Mouse (Mus musculus) thymus, postnatal 4 days (tissue): ENCODE data around the gene Kremen1.

Experiments used
- DNase-seq: peaks from one replicate; pipeline ENCODE4 v3.0.0; 2021

Kremen1 gene

DNA sequence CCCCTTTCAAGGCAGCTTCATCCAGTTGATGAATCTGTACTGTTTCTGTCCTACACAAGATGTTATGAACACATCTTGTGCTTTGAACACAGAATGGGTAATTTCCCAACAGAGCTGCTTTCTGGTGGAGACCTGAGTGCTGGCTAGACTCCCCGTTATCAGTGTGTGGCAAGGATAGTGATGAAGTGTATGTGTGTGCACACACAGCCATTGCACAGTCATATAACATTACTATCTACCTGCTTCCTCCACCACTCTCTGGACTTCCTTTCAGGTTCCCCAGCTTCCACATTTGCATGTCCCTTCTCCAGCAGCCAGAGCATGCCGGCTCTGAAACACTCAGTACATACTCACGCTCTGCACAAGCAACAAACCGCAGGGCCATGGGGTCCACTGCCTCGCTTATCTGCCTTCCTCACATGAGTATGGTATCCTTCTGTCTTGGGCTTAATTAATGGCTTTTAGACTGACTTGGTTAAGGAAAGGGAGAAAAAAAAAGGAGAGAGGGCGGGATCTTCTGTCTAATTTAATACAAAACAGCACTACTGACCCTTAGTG is 46.8 kb downstream of the Kremen1 start:
- DNase-seq = no peak

DNA sequence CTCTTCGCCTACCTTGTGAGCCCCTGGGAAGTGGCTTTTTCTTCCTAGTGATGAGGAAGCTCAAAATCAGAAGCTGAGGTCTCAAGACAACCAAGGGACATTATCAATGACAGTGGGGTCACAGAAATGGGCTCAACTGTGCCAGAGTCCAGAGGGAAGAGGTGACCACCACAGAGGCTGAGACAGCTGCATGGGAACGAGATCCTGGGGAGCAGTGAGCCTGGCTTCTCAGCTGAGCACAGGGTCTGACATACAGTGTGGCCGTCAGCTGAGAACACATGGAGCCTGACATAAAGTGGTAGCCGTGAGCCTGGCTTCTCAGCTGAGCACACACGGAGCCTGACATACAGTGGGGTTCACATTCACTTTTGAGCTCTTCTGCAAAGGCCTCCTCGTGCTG is 58.3 kb downstream of the Kremen1 start:
- DNase-seq = no peak

DNA sequence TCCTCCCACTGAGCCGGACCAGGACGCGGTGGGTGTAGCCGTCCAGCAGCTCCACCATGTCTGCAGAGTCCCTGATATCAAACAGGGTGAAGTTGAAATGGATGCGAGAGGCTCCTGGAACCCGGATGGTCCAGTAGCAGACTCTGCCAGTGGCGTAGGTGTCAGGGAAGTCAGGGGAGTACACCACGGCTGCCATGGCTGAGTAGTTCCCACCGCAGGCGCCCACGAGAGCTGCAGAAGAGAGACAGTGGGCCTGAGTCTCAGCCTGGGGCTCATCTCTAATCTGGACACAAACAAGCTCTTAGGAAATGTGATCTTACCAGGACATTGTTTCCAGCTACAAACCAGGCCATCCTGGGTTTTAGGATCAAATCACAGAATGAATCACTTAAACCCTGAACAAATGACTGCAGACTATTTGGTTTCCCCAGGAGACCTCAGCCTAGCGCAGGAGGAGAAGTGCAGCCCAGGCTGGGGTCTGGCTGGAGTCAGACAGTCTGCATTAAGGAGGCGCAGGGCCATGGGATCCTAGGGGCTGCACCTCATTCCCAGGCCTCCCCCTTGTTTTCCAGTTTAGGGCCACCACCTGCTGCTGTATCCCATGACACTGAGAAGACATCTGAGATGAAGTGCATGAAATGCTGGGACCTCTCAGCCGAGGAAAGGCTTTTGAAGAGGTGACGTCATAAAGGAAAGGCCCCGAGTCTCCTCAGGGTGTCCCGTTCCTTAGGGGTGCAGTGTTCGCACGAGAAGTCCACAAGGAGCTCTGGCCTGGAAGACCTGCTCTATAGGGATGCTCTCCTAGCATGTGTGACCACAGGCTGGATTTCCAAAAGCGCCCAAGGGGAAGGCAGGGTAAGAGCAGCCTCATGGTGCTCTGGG is 59.3 kb downstream of the Kremen1 start:
- no peak for DNase-seq

DNA sequence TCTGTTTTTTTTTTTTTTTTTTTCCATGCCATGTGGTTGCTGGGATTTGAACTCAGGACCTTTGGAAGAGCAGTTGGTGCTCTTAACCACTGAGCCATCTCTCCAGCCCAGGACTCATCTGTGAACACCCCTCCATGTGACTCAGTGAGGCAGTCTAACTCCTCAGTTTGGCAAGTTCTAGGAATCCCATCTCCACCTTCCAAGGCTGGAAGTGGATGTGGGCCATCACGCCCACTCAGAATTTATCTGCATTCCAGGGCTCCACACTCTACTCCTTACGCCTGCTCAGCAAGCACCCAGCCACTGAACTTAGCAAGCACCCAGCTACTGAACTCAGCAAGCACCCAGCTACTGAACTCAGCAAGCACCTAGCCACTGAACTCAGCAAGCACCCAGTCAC is 61.5 kb downstream of the Kremen1 start:
- DNase-seq = no peak

DNA sequence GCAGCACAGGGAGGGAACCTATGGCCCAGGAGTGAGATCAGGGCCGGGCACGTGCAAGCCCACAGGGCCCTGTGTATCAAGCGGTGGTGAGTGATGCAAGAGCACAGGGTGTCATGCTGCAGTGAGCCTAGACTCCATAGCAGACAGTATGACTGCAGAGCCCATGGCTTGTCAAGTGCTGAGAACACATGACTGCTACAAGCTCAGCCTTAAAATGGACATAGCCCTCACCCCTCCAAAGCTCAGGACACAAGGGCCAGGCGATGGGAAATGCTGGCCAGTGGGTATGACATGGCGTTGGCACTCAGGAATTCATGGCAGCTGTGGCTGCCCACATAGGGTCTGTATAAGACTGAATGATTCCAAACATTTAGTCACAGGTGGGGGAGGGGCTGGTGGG is 64.3 kb downstream of the Kremen1 start:
- no peak for DNase-seq

DNA sequence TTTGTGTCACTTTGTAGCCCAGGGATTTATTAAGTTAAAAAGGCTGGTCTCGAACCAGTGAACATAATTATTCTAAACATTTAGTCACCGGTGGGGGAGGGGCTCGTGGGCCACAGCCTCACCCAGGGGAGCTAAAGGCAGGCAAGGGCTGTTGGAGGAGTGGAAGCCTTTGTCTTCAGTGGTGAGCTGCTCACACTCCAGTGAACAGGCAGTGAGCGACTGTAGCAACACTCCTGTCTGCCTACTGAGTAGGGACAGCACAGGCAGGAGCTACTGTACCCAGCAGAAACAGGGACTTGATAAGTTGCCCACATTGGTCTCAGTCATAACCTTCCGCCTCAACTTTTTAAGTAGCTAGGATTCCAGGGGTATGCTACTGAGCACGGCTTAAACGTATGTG is 64.8 kb downstream of the Kremen1 start:
- no peak for DNase-seq

DNA sequence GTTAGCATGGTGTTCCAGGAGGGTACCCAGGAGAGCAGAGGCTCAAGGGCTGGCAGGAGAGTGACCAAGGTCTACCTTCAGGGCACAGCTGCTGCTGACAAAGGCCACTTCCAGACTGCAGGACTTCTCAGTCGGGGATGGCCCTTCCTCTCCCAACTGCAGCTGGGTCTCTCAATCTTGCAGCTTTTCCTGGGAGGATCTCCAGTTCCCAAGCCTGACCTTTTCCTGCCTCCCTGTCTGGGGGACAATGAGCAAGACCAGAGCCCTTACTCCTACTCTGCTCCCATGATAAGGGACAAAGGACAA is 67.8 kb downstream of the Kremen1 start:
- DNase-seq = no peak

DNA sequence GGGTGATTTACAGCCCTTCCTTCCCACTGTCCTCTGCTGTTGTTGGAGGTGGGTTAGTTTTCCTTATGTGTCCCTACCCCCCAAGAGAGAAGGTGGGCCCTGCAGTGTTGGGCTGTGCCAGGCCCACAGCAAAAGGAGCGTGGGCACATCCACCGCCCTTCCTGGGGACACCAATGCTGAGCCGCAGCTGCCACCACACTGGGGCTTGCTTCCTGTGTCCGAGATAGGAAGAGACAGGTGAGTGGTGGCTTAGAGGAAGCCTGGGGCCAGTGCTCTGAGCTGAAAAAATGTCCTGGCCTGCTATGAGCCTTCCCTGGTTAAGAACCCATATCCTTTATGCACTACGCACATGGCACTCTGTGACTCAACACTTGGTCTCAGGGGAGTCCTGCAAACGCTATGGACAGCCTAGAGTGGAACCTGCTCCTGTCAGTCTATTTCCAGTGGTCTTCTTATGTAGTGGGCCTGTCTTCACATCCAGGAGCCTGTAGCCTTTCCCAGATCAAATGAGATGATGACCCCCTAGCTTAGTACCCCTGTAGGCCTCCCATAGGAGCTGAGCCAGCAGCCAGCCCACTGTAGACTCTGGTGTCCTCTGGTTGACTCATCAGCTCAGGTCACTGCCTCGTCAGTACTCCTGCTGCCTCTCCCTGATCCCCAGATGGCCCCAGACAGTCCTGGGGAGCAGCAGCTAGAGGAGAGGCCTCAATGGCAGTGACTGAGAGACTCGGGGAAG is 68.3 kb downstream of the Kremen1 start:
- DNase-seq = no peak

DNA sequence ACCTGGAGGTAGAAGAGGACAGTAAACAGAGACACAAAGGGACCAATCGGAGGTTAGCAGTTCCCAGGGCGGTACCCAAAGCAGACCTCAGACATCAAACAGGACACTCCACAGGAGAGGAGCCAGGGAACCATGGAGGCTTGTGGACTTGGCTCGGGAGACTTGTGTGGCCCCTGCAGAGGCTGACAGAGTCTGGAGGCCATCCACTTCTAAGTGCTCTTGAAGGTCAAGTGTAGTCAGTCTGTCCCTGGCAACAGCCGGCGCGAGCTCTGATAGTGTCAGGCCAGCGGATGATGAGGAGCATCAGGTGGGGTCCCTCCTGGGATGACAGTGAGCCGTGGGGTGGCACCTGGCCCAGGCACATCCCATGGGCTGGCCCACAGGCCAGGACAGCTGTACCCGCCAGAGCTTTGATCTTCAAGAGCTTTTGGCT is 69.3 kb downstream of the Kremen1 start:
- no peak for DNase-seq

DNA sequence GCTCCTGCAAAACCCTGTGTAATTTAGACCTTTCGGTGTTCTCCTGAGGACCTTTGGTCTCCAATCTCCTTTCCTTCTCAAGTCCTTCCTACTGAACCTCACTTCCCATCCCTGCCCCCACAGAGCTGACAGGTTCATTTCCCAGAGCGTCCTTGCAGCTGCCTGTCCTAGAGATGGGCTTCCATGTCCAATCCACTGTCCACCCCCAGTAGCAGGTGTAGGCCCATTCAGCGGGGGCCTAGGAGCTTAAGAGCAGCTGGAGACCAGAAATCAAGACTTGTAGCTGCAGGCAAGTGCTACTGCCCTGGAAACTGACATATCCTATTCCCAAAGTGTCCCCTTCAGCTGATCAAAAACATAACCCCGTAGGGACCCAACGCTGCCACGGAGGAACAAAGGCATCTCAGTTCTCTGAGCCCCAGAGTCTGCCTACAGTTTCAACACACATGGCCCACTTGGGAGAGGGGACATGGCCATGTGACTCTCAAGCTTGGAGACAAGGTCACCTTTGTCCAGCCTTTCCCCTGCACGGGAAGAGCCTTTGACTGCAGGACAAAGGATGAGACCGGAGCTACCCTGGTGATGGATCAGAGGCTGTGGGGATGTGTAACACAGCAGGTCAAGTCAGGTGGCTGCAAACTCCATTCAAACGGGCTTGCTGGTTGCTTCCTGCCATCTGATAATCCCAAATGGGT is 72.0 kb downstream of the Kremen1 start:
- DNase-seq = no peak

DNA sequence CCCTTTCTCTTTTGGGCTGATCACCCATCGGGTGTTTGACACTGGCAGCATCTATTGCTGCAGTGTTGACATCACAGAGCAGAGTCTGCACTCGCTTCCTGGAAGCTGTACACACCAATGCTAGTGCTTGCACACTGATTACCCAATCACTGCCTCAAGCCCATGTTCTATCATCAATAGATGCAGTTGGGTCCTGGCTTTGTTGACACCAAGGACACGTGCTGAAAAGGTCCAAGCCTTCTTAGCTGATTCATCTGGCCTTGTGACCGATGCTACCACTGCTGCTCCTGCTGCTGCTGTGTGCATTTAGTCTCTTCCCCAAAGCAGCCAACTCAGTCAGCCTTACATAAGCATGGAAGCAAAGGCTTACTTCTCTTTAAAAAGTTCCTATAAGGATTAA is 73.2 kb downstream of the Kremen1 start:
- no peak for DNase-seq

DNA sequence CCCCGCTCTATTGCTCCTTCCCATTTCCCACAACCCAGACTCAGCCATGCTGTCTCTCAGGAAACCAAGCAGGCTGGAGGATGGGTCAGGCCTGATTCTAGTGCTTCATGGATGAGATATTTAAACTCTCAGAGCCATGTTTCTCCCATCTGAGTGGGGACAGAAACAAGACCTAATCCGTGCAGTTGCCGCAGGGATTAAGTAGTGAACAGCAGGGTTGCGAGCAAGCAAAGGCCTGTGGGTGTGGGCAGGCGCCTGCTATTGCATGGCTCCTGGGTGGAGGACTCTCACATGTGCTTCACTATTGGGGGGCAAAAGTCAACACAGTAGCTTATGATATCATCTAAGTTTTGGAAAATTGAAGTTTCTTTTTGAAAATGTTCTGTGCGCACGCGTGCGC is 76.5 kb downstream of the Kremen1 start:
- DNase-seq = no peak

DNA sequence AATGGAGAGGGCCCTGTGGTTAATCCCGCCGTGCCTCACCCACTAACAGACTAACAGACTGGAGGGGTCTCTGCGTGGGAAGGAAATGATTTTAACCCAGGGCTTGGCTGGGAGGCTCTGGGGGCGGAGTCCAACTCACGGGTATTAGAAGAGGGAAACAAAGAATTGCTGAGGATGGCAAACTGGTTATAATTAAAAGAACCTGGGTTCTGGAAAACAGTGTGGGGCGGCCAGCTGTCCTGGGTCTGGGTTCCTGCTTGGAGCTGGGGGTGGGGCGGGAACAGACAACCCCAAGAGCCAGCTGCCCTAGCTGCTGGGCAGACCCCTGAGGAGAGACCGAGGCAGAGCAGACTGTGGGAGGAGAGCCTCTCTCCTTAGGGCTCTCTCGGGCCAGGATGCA is 77.1 kb downstream of the Kremen1 start:
- peak; percentile 60 for DNase-seq

DNA sequence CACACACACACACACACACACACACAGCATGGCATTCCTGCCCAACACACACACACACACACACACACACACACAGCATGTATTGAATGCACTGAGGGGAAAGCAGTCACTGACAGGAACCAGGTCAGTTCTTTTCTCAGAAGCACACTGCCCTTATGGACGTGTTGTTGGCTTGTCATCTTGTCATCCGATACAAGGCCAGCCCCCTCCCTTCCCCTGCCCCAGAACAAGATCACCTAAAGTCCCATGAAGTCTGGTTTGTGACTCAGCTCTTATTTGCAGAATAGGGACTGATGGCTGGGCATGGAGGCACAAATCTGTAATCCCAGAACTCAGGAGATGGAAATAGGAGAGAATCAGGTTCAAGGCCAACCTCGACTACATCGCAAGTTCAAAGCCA is 78.5 kb downstream of the Kremen1 start:
- DNase-seq = no peak

DNA sequence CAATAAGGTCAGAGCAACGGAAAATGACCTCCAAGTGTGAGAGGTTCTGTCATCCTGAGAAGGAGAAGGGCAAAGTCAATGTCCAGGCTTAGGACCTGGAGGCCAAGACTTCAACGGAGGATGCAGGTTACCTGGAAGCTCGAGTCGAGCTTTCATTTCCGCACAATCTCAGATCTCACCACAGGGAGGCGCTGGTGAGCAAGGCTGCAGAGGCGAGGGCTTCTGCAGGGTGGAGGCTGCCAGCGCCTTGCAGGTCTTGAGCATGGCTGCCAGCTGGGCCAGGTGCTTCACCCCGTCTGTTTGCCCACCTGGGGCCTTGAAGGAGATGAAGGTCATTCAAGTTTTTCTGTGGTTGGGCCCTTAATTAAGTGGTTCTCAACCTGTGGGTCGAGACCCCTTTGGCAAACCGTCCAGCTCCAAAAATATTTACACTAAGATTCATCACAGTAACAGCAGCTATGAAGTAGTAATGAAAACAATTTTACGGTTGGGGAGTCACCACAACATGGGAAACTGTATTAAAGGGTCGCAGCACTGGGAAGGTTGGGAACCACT is 79.4 kb downstream of the Kremen1 start:
- DNase-seq = peak; percentile 98

DNA sequence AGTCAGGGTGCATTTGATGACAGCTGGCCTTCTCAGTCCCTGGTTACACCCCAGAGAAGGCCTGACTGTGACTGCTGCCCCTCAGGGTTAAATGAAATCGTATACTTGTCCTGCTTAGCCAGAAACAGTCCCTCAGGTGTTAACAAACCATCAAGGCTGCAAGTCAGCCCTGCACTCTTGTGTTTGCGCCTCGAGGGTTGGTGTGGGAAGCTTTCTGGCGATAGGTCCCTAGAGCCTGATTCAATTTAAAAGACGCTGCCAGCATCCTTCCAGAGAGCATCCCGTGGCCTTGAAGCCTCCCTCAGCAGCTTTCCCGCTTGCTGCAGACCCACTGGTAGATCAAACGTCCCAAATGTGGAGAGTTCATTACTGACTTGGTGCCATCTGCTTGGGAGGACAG is 82.0 kb downstream of the Kremen1 start:
- DNase-seq = peak; percentile 56

DNA sequence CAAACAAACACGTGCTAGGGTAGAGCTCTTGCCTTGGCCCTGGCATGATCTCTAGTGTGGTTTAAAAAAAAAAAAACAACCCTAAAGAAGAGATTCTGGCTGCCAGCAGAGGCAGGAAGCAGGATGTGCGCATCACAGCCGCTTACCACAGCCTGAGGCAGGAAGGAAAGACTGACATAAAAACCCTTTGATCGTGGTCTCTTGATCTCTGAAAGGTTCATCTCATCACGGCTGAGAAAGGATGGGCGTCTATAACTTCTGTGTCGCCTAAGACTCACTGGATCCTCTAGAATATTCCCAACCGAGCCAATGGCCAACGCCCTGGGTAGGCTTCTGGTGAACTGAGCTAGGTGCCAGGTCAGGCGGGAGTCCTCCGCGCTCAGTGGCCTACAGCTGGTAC is 84.2 kb downstream of the Kremen1 start:
- DNase-seq = peak; percentile 76

DNA sequence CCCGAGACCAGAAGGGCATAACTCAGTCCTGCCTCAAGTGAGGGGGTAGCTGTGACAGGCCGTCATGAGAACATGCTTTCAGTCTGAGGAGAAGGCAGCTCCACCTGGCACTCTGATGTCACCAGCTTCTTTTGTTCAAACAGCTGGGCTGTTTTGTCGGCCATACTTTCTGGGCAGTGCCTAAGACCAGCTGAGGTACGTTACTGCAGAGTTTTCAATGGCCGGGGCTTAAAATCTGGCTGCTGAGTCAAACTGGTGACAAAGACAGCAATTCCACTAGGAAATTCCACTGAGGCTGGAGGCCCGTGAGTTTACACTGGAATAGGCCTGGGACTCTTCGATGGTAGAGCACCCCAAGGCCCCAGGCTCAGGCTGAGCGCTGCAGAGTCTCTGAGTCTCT is 84.7 kb downstream of the Kremen1 start:
- peak; percentile 61 for DNase-seq

DNA sequence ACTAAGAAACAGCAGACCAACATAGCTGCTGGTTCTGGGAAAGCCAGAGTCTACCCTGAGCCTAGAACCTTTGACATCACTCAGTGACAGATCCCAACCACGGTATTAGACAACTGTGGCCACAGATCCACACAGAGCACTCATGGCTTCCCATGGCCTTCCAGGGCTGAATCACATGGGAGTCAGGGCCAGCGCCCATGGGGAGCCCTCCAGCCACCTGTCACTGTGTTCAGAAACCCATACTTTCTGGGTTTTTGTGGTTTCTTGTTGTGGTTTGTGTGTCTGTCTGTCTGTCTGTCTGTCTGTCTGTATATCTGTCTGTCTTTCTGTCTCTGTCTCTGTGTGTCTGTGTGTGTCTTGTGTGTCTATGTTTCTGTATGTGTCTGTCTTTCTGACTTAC is 85.5 kb downstream of the Kremen1 start:
- no peak for DNase-seq

DNA sequence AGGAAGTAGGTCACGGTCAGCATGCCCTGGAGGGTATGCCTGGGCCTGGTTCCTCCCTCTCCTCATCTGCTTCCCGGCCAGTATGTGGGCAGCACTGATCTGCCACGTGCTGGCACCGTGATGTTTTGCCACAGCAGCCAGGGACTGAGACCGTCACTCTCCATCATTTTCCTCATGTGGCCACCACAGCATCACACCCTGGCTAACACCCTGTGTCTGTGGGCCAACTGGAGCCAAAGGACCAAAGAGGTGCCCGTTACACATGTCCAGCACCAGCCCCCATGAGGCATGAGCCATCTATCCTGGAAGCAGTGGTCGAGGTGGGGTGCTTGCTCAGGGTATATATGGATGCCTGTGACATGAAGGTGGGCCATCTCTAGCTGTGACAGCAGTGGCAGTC is 86.2 kb downstream of the Kremen1 start:
- DNase-seq = no peak

DNA sequence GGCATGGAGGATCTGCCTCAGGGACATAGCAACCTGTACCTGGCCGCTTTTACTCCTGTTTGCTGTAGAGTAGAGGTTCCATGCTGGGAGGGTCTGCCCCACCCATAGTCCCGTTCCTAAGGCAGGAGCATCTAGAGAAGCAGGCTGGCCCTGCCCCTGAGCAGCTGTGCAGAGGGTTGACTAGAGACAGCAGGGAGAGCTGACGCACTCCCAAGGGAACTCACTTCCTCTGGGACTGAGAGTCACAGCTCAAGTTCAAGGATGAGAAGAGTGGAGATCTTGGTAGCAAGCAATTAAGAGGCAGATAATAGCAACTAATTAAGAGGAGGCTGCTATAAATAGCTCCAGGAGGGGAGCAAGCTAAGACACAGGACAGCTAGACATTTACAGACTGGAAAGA is 88.5 kb downstream of the Kremen1 start:
- DNase-seq = no peak

DNA sequence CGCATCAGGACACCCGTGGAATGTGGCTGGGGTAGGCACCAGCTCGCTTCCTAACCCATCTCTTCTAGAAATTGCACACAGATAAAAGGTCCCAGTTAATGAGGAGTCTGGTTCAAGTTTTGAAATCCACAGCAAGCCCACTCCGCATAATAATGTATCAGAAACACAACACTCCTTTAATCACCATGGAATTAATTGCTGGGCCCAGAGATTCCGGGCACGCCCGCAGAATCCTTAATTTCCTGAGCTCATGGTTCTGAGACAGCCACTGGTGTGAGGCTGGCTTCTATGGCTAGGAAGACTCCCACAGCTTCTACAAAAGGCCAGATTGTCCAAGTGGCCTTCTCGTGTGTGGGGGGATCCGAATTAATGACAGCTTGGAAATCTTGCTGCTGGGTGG is 94.0 kb downstream of the Kremen1 start:
- no peak for DNase-seq

DNA sequence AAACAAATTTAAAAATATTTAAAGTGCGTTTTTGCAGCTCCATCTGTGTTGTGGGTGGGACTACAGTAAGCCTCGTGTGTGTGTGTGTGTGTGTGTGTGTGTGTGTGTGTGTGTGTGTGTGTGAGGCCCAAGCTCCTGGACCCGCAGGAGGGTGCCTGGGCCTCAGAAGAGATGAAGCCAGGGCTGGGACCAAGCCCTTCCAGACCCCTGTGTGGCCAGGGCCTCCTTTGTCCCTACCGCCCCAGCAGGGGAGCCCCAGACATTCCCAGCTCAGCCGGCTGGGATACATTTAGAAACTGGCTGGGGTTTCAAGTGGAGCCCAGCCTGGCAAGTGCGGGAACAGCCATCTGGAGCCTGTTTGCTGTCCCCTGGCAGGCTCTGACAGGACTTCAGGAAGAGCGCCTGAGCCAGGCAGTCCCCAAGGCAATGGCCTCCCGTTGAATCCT is 95.9 kb downstream of the Kremen1 start:
- DNase-seq = no peak
